Mouse (Mus musculus): ENCODE results near the gene Eddm3b. TPM values are rescaled to one million over a fixed set of nuclear protein-coding genes. Genes with fewer than 3 reads are reported as not detected.
"Not testable (repeated sequence)": the region's sequence is repeated elsewhere in the genome, so short reads cannot be mapped to it uniquely, and the experiment has no call there.

The Eddm3b gene
- polyA plus RNA-seq, 1 experiment from 2014 or later: not detected

GRCm38 (mm10) chr14:51163323-51163722 is 49.1 kb downstream of the Eddm3b start:
- not testable (repeated sequence) for H3K4me3 ChIP-seq (replicated peaks; ENCODE audit: low read length); H3K9ac ChIP-seq (replicated peaks; ENCODE audit: low read depth, low read length); H3K4me2 ChIP-seq (ENCODE audit: low read length); H3K27me3 ChIP-seq (replicated peaks; ENCODE audit: control insufficient read depth, insufficient read depth, low read length); ATAC-seq; H3K27ac ChIP-seq (ENCODE audit: low read length); H3K36me3 ChIP-seq (ENCODE audit: control insufficient read depth, insufficient read depth); H3K9me3 ChIP-seq (ENCODE audit: control insufficient read depth, low read length); H3K4me1 ChIP-seq (replicated peaks; ENCODE audit: control insufficient read depth, insufficient read depth, low read length)
- WGBS: 88% methylated on average over 6 of the region's 6 CpGs

- WGBS: 95% methylated on average over 1 of the region's 1 CpGs
These were observed 51.2 kb downstream of the Eddm3b start for GRCm38 (mm10) chr14:51165435-51165834.

GRCm38 (mm10) chr14:51166068-51166467 is 51.8 kb downstream of the Eddm3b start:
- H3K9ac ChIP-seq (replicated peaks; ENCODE audit: low read depth, low read length): no peak overlapping the region
- no peaks in the 10 kb centered on the region; the same call in 1 of the 2 replicates for H3K9me3 ChIP-seq (ENCODE audit: control insufficient read depth, low read length)
- no peak for ATAC-seq
- H3K4me1 ChIP-seq (replicated peaks; ENCODE audit: control insufficient read depth, insufficient read depth, low read length): no peaks in the 10 kb centered on the region
- no peaks in the 10 kb centered on the region for H3K36me3 ChIP-seq (ENCODE audit: control insufficient read depth, insufficient read depth)
- H3K4me2 ChIP-seq (ENCODE audit: low read length): no peak overlapping the region
- no peaks in the 10 kb centered on the region for H3K27me3 ChIP-seq (replicated peaks; ENCODE audit: control insufficient read depth, insufficient read depth, low read length)
- H3K4me3 ChIP-seq (replicated peaks; ENCODE audit: low read length): no peak overlapping the region
- no peak overlapping the region for H3K27ac ChIP-seq (ENCODE audit: low read length)

More at GRCm38 (mm10) chr14:51165435-51165834, 51.2 kb downstream of the Eddm3b start:
- H3K27ac ChIP-seq (ENCODE audit: low read length): no peak overlapping the region
- H3K4me3 ChIP-seq (replicated peaks; ENCODE audit: low read length): no peak overlapping the region
- H3K9ac ChIP-seq (replicated peaks; ENCODE audit: low read depth, low read length): no peak overlapping the region
- H3K9me3 ChIP-seq (ENCODE audit: control insufficient read depth, low read length): no peaks in the 10 kb centered on the region; the same call in 1 of the 2 replicates
- no peak for ATAC-seq
- H3K36me3 ChIP-seq (ENCODE audit: control insufficient read depth, insufficient read depth): no peaks in the 10 kb centered on the region
- no peak overlapping the region for H3K4me2 ChIP-seq (ENCODE audit: low read length)
- no peaks in the 10 kb centered on the region for H3K27me3 ChIP-seq (replicated peaks; ENCODE audit: control insufficient read depth, insufficient read depth, low read length)
- no peaks in the 10 kb centered on the region for H3K4me1 ChIP-seq (replicated peaks; ENCODE audit: control insufficient read depth, insufficient read depth, low read length)

Other genes with a start within 250 kb of the Eddm3b start
- gene Tep1, start 243.9 kb upstream of the Eddm3b start, polyA plus RNA-seq (2015; fragmentation: Nextera tagmentation; extraction: Ambion mirVana): 1.1 and 2.2 TPM in 2 replicates
- 0.31 and 0.68 TPM in 2 replicates for gene Klhl33, start 216.9 kb upstream of the Eddm3b start, polyA plus RNA-seq (2015; fragmentation: Nextera tagmentation; extraction: Ambion mirVana)
- 140 and 146 TPM in 2 replicates for gene Osgep, start 189.5 kb upstream of the Eddm3b start, polyA plus RNA-seq (2015; fragmentation: Nextera tagmentation; extraction: Ambion mirVana)
- 265 and 283 TPM in 2 replicates for gene Apex1, start 189.5 kb upstream of the Eddm3b start, polyA plus RNA-seq (2015; fragmentation: Nextera tagmentation; extraction: Ambion mirVana)
- 100 and 101 TPM in 2 replicates for gene Pip4p1, start 183.6 kb upstream of the Eddm3b start, polyA plus RNA-seq (2015; fragmentation: Nextera tagmentation; extraction: Ambion mirVana)
- 15.8 and 17.2 TPM in 2 replicates for gene Pnp, start 183.3 kb upstream of the Eddm3b start, polyA plus RNA-seq (2015; fragmentation: Nextera tagmentation; extraction: Ambion mirVana)
- 3.2 TPM in 1 of 2 replicates, not detected in the other for gene Gm49342, start 169.9 kb upstream of the Eddm3b start, polyA plus RNA-seq (2015; fragmentation: Nextera tagmentation; extraction: Ambion mirVana)
- gene Pnp2, start 158.4 kb upstream of the Eddm3b start, polyA plus RNA-seq (2015; fragmentation: Nextera tagmentation; extraction: Ambion mirVana): 0.47 and 0.63 TPM in 2 replicates
- gene Rnase10, start 106.7 kb upstream of the Eddm3b start, polyA plus RNA-seq (2015; fragmentation: Nextera tagmentation; extraction: Ambion mirVana): not detected in 2 replicates
- not detected in 2 replicates for gene Rnase9, start 72.6 kb upstream of the Eddm3b start, polyA plus RNA-seq (2015; fragmentation: Nextera tagmentation; extraction: Ambion mirVana)
- gene Rnase11, start 64.3 kb upstream of the Eddm3b start, polyA plus RNA-seq (2015; fragmentation: Nextera tagmentation; extraction: Ambion mirVana): not detected in 2 replicates
- not detected in 2 replicates for gene Rnase12, start 56.8 kb upstream of the Eddm3b start, polyA plus RNA-seq (2015; fragmentation: Nextera tagmentation; extraction: Ambion mirVana)
- gene Olfr750, start 40.0 kb upstream of the Eddm3b start, polyA plus RNA-seq (2015; fragmentation: Nextera tagmentation; extraction: Ambion mirVana): 0.04 TPM in 1 of 2 replicates, not detected in the other
- gene Rnase4, start 23.3 kb upstream of the Eddm3b start, polyA plus RNA-seq (2015; fragmentation: Nextera tagmentation; extraction: Ambion mirVana): 11.1 and 11.6 TPM in 2 replicates
- 2.4 and 3.0 TPM in 2 replicates for gene Ang, start 23.3 kb upstream of the Eddm3b start, polyA plus RNA-seq (2015; fragmentation: Nextera tagmentation; extraction: Ambion mirVana)
- gene Rnase6, start 9.5 kb downstream of the Eddm3b start, polyA plus RNA-seq (2015; fragmentation: Nextera tagmentation; extraction: Ambion mirVana): 0.22 and 0.77 TPM in 2 replicates
- 0.50 TPM in 1 of 2 replicates, not detected in the other for gene Rnase1, start 32.4 kb downstream of the Eddm3b start, polyA plus RNA-seq (2015; fragmentation: Nextera tagmentation; extraction: Ambion mirVana)
- gene Rnase2b, start 47.8 kb downstream of the Eddm3b start, polyA plus RNA-seq (2015; fragmentation: Nextera tagmentation; extraction: Ambion mirVana): not detected in 2 replicates
- not detected in 2 replicates for gene Ang2, start 84.7 kb downstream of the Eddm3b start, polyA plus RNA-seq (2015; fragmentation: Nextera tagmentation; extraction: Ambion mirVana)
- gene Ear14, start 89.0 kb downstream of the Eddm3b start, polyA plus RNA-seq (2015; fragmentation: Nextera tagmentation; extraction: Ambion mirVana): not detected in 2 replicates
- gene Rnase2a, start 141.7 kb downstream of the Eddm3b start, polyA plus RNA-seq (2015; fragmentation: Nextera tagmentation; extraction: Ambion mirVana): not detected in 2 replicates
- gene Gm7247, start 247.3 kb downstream of the Eddm3b start, polyA plus RNA-seq (2015; fragmentation: Nextera tagmentation; extraction: Ambion mirVana): not detected in 2 replicates

All from forebrain, embryonic 16.5 days (tissue).